Mouse (Mus musculus) adrenal gland, adult 18-20 months (tissue): ENCODE results near the gene Il1r2. TPM values are rescaled to one million over a fixed set of nuclear protein-coding genes. Genes with fewer than 3 reads are reported as not detected.

Source experiments
- DNase-seq, 2 experiments: peaks; one replicate each; pipeline ENCODE4 v3.0.0; 2021 to 2022; ENCODE audit warnings: low spot score in 2 of 2
- long read RNA-seq, 2 experiments: library from polyadenylated mRNA; stranded (forward); transcript quantifications; one replicate each; pipeline ENCODE4 v2.0.0; 2021
- total RNA-seq, 2 experiments: library from RNA; stranded (reverse); gene quantifications; 1 replicate in 1 of 2; 2 replicates in 1 of 2; pipeline ENCODE4 v1.2.3; 2021

Gene Il1r2
- under 1 TPM in 1 of 2 experiments, not detected in 1; 0.56 TPM for total RNA-seq
- long read RNA-seq, experiment 1, result 0 reads
- long read RNA-seq, experiment 2, result 0 reads

GRCm38 (mm10) chr1:40073779-40074178 is at the start of gene Il1r2:
TSS of gene Il1r2 (plus strand) at chr1:40074079.
- no peak for DNase-seq

- DNase-seq, result no peak
Measured at GRCm38 (mm10) chr1:40024554-40025320, 49.1 kb upstream of the Il1r2 start.

- DNase-seq, result no peak
Measured at GRCm38 (mm10) chr1:40025416-40025815, 48.5 kb upstream of the Il1r2 start.

- DNase-seq, result no peak
Measured at GRCm38 (mm10) chr1:40027116-40027620, 46.7 kb upstream of the Il1r2 start.

- DNase-seq, result no peak
Measured at GRCm38 (mm10) chr1:40028207-40028998, 45.5 kb upstream of the Il1r2 start.

GRCm38 (mm10) chr1:40029597-40029996 is 44.3 kb upstream of the Il1r2 start:
- DNase-seq, result no peak

- DNase-seq, result no peak
Measured at GRCm38 (mm10) chr1:40030287-40030975, 43.4 kb upstream of the Il1r2 start.

GRCm38 (mm10) chr1:40030976-40031356 is 42.9 kb upstream of the Il1r2 start:
- DNase-seq, result no peak

GRCm38 (mm10) chr1:40031626-40032025 is 42.3 kb upstream of the Il1r2 start:
- no peak for DNase-seq

- DNase-seq, result no peak
Measured at GRCm38 (mm10) chr1:40033315-40033714, 40.6 kb upstream of the Il1r2 start.

- DNase-seq, result no peak
Measured at GRCm38 (mm10) chr1:40033743-40034420, 40.0 kb upstream of the Il1r2 start.

- DNase-seq, result no peak
Measured at GRCm38 (mm10) chr1:40037831-40038230, 36.0 kb upstream of the Il1r2 start.

GRCm38 (mm10) chr1:40045686-40046085 is 28.2 kb upstream of the Il1r2 start:
- DNase-seq, result no peak

GRCm38 (mm10) chr1:40046600-40046999 is 27.3 kb upstream of the Il1r2 start:
- DNase-seq, result no peak

- no peak for DNase-seq
Measured at GRCm38 (mm10) chr1:40051157-40051556, 22.7 kb upstream of the Il1r2 start.

- no peak for DNase-seq
Measured at GRCm38 (mm10) chr1:40052156-40052555, 21.7 kb upstream of the Il1r2 start.

- no peak for DNase-seq
Measured at GRCm38 (mm10) chr1:40053071-40053470, 20.8 kb upstream of the Il1r2 start.

- no peak for DNase-seq
Measured at GRCm38 (mm10) chr1:40055051-40055450, 18.8 kb upstream of the Il1r2 start.

- no peak for DNase-seq
Measured at GRCm38 (mm10) chr1:40055963-40056362, 17.9 kb upstream of the Il1r2 start.

- DNase-seq, result no peak
Measured at GRCm38 (mm10) chr1:40057351-40057750, 16.5 kb upstream of the Il1r2 start.

- no peak for DNase-seq
Measured at GRCm38 (mm10) chr1:40058013-40058412, 15.9 kb upstream of the Il1r2 start.
